Mouse (Mus musculus): ENCODE results near the gene Mctp1. TPM values are rescaled to one million over a fixed set of nuclear protein-coding genes. Genes with fewer than 3 reads are reported as not detected.
A peak's percentile ranks its signal among the peaks of the same experiment; 100 is the strongest.
"Not testable (repeated sequence)": the region's sequence is repeated elsewhere in the genome, so short reads cannot be mapped to it uniquely, and the experiment has no call there.

Mctp1 gene
- polyA plus RNA-seq, 1 experiment = 26.6 TPM

DNA sequence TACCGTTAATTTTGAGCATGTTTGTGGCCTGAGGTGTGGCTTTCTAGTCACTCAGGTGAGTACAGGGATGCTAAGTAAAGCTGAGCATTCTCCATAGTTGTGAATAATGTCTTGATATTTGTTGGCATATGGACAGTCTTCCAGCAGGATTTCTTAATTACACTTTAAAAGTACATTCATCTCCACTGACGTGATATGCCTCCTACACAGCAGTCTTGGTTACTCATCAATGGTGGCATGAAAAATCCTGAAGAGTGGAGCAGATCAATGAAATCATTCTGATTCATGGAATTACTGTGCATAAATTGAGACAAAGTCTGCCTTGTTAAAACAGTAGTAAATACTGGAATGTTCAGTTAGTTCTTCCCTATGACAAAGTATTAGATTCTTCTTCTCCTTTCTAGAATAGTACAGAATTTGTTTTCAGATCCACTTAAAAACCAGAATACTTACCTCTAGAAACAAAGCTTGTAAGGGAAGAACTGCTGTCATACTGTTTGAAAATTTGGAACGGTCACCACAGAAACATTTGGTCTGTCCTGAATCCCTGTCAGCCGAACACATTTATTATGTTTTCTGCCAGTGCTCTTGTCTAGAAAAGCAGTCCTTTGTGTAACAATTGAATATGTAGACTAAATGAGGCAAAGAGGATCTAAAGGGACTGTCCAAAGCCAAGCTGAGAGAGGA is 511.6 kb downstream of the Mctp1 start:
- peak in 1 of 2 experiments; percentile 39 for DNase-seq (ENCODE audit: extremely low spot score in 1 of 2, low spot score in 1 of 2)

DNA sequence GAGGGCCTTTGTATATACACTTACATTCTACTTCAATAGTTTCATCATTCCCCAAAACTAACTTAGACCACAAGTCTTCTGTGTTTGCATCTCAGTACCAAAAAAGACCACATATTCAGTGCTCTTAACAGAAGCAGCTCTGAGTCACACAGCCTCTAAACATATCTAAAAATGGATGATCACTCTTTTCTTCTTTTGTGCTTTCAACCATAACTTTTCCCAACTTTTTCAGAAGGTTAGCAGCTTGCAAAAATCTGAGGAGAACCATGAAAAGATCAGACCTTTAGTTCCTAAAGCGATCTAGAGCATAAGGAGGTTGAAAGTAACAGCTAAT is 512.1 kb downstream of the Mctp1 start:
- DNase-seq (ENCODE audit: extremely low spot score in 1 of 2, low spot score in 1 of 2) = peak in 1 of 2 experiments; percentile 35

DNA sequence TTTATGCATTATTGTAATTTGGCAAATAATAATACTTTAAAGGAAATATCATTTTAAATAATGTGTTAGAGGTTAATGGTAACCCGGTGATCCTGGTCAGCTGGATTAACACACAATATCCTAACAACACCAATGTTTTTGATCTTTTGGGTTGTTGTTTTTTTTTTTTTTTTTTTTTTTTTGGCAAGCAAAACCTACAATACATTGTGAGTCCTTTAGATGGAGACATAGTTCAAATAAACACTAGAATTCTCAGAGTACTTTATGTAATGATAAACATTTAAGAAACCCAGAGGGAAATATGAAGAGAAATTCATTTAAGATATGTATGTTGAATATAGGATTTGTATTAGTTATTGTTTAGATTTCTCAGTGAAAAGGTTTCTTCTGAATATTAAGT is 534.0 kb downstream of the Mctp1 start:
- no peak for DNase-seq (ENCODE audit: extremely low spot score in 1 of 2, low spot score in 1 of 2)

DNA sequence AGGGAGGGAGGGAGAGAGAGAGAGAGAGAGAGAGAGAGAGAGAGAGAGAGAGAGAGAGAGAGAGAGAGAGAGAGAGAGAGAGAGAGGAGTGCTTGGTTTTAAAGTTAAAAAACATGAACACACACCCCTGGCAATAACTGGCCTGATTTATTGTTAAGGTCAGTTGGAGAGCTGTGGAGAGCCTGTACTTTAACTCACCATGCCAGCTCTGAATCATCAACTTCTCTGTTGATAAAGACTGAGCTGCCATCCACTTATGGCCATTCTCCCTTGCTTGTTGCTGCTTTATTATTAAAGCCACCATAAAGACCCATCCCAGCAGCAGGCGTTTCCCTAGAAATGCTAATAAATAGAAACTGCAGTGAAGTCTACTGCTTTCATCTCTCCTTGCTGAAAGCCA is 542.5 kb downstream of the Mctp1 start:
- DNase-seq (ENCODE audit: extremely low spot score in 1 of 2, low spot score in 1 of 2) = no peak

DNA sequence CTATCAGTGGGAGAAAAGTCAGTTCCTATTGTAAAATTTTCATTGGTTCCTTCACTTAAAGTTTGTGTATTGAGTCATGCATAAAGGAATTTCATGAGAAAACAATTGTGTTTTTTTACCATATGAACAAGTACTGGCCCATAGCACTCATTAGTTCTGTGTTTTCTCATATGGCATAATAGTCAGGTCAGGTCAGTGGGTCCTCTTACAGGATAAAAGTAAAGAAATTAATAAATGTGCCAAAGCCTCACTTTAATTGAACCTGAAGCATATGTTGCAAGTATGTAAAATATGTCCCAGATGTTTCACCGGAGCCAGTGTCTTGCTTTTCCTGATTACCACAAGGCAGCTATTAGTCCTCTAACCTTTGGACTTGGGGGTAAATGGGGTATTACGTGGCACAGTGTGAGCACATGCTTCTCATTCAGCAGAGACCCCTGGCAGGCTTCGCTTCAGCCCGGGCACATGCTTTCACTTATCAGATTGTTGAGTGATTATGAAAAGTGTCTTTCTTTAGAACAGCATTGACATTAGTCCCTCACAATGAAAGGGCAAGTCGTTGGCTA is 543.6 kb downstream of the Mctp1 start:
- DNase-seq (ENCODE audit: extremely low spot score in 1 of 2, low spot score in 1 of 2) = no peak

- no peak for DNase-seq (ENCODE audit: extremely low spot score in 1 of 2, low spot score in 1 of 2)
Observed at GRCm38 (mm10) chr13:76929152-76929551, 544.8 kb downstream of the Mctp1 start.

GRCm38 (mm10) chr13:76932933-76933332 is 548.6 kb downstream of the Mctp1 start:
- DNase-seq (ENCODE audit: extremely low spot score in 1 of 2, low spot score in 1 of 2) = peak; percentile 18 to 27

DNA sequence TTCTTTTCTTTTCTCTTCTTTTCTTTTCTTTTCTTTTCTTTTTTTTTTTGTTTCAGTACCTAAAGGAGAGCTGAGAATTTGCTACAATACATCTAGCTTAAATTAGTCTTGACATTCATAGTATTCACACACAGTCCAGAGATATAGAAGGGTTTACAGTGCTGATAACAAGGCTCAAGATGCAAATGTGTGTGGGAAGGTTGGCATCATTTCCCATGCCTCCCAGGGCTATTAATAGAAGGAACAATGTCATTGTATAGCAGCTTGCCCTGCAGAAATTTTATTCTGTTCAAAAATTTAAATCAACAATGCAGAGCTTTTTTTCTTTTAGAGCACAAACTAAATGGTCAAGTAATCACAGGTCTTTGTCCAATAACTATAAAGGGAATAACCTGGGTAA is 564.9 kb downstream of the Mctp1 start:
- DNase-seq (ENCODE audit: extremely low spot score in 1 of 2, low spot score in 1 of 2) = peak in 1 of 2 experiments; percentile 39

DNA sequence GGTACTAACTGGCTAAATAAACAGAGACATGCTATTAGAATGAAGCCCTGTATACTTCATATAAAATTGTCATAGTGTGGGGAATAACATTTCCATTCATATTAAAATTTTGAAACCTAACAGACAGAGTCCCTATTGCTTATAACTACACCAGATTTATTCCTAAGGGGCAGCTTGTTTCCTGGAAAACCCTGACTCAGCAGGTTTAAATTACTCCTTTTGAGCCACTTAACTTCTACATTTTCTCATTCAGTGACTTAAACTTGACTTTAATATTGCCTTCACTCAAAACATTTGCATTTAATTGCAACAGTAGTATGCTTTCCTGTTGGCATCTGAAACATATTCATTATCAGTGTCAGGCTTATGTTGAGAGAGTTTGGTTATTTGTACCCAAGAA is 583.3 kb downstream of the Mctp1 start:
- DNase-seq (ENCODE audit: extremely low spot score in 1 of 2, low spot score in 1 of 2) = no peak

- peak in 1 of 2 experiments; percentile 80 for DNase-seq (ENCODE audit: extremely low spot score in 1 of 2, low spot score in 1 of 2)
Observed at GRCm38 (mm10) chr13:76969386-76969785, 585.1 kb downstream of the Mctp1 start.

GRCm38 (mm10) chr13:76971046-76971445 is 586.7 kb downstream of the Mctp1 start:
- not testable (repeated sequence) for DNase-seq (ENCODE audit: extremely low spot score in 1 of 2, low spot score in 1 of 2)

- DNase-seq (ENCODE audit: extremely low spot score in 1 of 2, low spot score in 1 of 2) = no peak
Observed at GRCm38 (mm10) chr13:77002628-77003027, 618.3 kb downstream of the Mctp1 start.

DNA sequence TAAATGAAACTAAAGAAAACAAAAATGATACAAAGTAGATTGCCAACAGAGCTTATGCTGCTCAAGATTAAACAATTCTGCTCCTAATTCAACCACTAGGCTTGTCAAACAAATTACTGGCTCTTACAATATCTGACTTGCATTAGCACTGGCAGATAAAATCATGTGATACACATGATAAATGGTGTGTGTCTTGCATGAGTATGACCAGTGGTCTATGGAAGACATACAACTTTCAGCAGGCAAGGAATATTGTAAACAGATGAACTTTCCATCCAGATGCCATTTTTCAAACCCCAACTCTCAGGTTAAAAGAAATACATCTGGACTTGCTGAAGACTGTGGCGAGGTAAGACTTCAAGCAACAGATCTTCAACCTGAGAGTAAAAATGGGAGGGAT is 619.3 kb downstream of the Mctp1 start:
- DNase-seq (ENCODE audit: extremely low spot score in 1 of 2, low spot score in 1 of 2) = no peak

DNA sequence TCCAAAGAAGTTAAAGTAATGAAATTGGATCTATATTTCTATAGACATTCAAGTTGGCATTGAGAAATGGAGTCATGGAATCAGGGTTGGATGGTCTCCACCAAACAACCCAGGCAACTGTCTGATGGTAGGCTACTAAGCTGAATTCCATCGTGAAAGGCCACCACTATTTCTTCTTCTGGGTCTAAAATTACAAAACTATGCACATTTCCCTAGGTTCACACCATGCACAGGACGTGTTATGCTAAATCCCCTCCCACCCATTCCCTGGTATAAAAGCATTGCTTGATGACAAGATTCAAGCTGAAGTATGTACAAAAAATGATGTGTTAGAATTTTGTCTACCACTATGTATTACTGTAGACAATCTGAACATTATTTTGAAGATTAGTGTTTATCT is 634.5 kb downstream of the Mctp1 start:
- DNase-seq (ENCODE audit: extremely low spot score in 1 of 2, low spot score in 1 of 2) = peak in 1 of 2 experiments; percentile 20

GRCm38 (mm10) chr13:77029594-77029993 is 645.3 kb downstream of the Mctp1 start:
- no peak for DNase-seq (ENCODE audit: extremely low spot score in 1 of 2, low spot score in 1 of 2)

DNA sequence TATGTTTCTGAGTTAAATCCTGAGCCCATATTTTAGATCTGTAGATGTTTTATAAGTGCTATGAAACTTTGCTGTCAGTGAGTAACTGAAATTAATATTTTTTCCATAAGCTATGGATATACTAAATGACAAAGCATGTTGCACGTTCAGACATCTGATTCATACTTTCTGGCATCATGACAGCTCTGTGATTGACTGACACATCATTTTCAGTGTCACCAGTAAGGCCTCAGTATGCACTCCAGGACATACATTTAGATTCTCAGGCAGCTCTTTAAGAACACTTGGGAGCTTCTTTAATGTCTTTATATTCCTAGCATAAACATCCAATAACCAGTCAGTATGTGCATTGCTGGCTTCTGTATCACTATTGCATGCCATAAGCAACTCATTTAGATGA is 659.0 kb downstream of the Mctp1 start:
- DNase-seq (ENCODE audit: extremely low spot score in 1 of 2, low spot score in 1 of 2) = no peak

- peak in 1 of 2 experiments; percentile 28 for DNase-seq (ENCODE audit: extremely low spot score in 1 of 2, low spot score in 1 of 2)
Observed at GRCm38 (mm10) chr13:77045375-77045774, 661.0 kb downstream of the Mctp1 start.

- peak in 1 of 2 experiments; percentile 22 for DNase-seq (ENCODE audit: extremely low spot score in 1 of 2, low spot score in 1 of 2)
Observed at GRCm38 (mm10) chr13:77046416-77046815, 662.1 kb downstream of the Mctp1 start.

- peak in 1 of 2 experiments; percentile 33 for DNase-seq (ENCODE audit: extremely low spot score in 1 of 2, low spot score in 1 of 2)
Observed at GRCm38 (mm10) chr13:77047179-77047931, 663.0 kb downstream of the Mctp1 start.

- peak; percentile 37 to 76 for DNase-seq (ENCODE audit: extremely low spot score in 1 of 2, low spot score in 1 of 2)
Observed at GRCm38 (mm10) chr13:77048461-77048860, 664.1 kb downstream of the Mctp1 start.

- no peak for DNase-seq (ENCODE audit: extremely low spot score in 1 of 2, low spot score in 1 of 2)
Observed at GRCm38 (mm10) chr13:77049736-77050135, 665.4 kb downstream of the Mctp1 start.

- no peak for DNase-seq (ENCODE audit: extremely low spot score in 1 of 2, low spot score in 1 of 2)
Observed at GRCm38 (mm10) chr13:77063221-77063620, 678.9 kb downstream of the Mctp1 start.

Measured in frontal cortex, adult 2 months (tissue).